Mouse (Mus musculus) thymus, postnatal 0 days (tissue): ENCODE data around the gene Eno3. TPM values are rescaled to one million over a fixed set of nuclear protein-coding genes. Genes with fewer than 3 reads are reported as not detected.

Experiments used
- DNase-seq: peaks from one replicate; pipeline ENCODE4 v3.0.0-alpha.2; 2015; ENCODE audit warnings: low spot score
- polyA plus RNA-seq: library from polyadenylated mRNA; unstranded; fragments of >200 nt; fragmentation: Nextera tagmentation; extraction: Ambion mirVana; gene quantifications from 2 replicates; pipeline ENCODE4 v1.2.1, GENCODE M21; 2015

Gene Eno3
- polyA plus RNA-seq, 1 experiment from 2014 or later = 14.7 TPM

DNA sequence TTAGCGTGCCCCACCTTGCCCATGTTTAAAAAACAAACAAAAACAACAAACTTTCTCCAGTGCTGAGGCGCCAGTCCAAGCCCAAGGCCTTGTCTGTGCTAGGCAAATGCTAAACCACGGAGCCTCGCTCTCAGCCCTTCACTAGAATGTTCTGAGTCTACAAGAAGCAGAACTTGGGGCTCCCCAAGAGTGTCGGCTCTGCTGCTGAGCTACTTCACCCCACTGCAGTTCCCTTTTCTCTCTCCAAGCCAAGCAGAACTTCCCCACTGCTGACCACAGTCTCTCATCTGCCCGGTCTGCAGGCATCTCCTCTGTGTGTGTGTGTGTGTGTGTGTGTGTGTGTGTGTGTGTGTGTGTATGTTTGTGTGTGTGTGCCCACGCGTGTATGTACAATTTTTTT, 22.9 kb downstream of the Eno3 start:
- DNase-seq = no peak

DNA sequence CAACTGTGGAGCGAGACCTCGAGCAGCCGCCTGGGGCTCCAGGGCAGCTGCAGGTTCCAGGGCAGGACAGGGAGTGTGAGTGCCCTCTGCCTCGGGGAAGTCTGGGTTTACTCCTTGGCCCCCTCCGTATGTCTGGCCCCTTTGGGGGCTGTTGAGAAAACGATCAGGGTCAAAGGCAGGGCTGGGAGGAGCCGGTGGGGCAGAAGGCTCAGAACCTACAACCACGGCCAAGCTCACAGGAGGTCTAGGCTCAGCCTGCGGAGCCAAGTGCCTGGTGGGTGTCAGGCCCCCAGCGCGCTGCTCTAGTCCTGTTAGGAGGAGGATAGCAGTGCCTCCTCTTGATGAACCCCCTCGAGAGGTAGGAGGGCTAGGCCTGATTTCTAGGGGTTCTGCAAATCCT, 24.2 kb downstream of the Eno3 start:
- no peak for DNase-seq

DNA sequence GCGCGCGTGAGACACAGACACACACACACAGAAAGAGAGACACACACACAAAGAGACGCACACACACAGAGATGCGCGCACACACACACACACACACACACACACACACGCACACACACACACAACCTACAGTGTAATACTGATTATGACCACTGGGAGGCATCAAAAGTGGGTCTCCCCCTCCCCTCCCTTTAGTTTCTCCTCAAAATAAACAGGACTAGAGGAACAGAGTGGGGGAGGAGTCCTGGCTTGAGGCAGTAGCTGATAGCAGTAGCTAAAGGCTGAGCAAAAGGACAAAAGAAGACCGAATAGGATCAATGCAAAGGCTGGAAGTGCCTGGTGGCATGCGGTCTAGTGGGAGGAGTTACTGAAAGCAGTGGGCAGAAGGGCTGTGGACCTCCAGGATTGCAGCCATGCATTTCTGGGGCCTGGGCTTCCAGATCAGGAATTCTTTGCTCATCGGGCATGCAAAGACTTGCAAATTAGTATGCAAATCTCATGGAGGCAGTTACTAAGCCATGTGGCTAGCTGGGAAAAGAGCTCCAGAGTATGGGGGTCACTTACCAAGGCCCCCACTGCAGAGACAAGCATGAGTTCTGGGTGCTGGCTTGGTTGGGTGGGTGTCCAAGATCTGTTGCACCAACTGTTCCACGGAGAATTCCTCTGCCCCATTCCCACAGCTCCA, 25.0 kb downstream of the Eno3 start:
- peak; percentile 66 for DNase-seq

DNA sequence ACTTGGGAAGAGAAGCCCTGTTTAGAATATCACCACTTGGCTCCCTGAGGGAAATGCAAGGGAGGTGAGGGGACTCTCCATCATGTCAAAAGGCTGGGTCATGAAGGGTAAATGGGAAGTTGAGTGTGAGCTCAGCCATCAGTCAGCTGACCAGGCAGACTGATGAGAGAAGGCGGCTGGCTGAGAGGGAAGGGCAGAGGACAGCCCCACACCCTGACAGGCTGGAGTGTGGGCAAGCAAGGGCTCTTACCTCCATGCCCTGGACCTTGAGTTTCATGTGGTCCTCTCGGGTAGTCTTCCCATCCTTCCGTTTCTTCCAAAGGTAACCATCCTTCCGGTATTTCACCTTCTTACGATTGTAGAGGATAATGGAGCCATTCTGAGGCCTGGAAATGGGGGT, 26.6 kb downstream of the Eno3 start:
- DNase-seq = no peak

DNA sequence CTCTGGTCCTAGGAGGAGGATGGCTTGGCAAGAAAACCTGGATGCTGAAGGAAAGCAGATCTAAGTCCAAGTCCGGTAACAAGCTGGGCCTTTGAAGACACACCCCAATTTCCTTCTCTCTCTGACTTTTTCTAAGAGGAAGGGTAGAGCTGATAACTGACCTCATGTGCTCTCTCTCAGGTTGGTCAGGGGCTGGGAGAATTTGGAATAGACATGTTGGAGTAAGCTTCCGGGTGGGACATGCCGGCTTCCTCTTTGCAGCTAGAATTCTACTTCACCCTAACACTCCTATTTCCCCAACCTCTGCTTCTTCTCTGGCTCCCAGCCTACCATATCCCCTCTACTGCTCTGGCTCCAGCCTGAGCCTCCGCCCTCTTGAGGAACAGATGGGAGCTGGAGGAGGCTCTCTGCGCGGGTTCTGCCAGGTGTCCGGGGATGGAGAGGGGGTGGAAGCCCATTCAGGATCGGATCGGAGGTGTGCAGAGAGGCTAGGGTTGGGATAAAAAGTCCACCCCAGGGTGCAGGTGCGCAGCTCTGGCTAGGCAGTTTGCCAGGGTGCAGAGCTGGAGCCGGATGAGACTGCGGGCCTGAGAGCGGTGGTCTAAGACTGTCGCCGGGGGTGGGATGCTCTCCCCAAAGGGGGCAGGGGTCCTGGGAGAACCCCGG, 30.0 kb downstream of the Eno3 start:
- no peak for DNase-seq

DNA sequence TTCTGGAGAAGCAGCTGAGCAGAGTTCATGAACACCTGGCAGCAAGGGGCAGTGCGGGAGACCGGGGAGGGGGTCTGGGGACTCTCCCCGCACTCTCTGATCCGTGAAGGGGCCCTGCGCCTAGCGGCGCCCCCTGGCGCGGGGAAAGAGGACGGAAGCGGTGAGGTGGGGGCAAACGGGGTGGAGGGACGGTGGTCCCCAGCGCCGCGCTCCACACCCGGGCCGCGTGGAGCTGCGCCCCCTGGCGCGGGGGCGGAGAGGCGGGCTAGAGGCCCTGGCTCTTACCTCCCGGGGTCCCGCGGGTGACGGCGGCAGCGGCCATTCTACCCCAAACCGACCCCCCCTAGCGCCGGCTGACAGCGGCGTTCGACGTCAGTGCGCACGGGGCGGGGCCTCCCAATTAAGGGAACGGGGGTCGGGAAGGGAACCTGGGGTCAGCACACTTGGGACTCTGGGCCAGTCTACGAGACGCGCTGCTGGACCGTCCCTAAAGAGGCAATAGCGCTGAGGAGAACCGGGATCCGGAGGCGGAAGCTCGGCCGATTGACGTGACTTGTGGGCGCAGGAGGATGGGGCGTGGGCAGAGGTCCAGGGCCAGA, 30.7 kb downstream of the Eno3 start, which contains the start of gene Camta2:
TSS of gene Camta2 (minus strand) at position 505 of the 599 bp plus-strand sequence.
- DNase-seq = peak; percentile 86

DNA sequence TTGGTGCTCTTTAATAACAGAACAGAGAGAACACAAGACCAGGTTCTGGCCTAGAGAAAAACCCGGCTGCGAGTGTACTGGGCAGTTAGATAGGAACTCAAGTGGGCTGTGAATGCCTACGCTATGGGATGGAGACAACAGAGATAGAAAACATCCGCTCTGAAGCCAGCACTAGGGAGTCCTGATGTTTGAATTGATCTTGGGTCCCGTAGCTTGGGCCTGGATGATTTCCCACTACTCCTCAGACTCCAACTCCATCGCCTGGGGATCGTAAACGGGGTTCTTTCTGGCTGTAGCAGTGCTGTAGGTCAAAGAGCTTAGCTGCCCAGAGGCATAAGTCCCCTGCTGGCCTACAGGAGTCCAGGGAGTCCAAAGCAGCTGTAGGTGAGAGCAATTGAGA, 31.4 kb downstream of the Eno3 start:
- no peak for DNase-seq

DNA sequence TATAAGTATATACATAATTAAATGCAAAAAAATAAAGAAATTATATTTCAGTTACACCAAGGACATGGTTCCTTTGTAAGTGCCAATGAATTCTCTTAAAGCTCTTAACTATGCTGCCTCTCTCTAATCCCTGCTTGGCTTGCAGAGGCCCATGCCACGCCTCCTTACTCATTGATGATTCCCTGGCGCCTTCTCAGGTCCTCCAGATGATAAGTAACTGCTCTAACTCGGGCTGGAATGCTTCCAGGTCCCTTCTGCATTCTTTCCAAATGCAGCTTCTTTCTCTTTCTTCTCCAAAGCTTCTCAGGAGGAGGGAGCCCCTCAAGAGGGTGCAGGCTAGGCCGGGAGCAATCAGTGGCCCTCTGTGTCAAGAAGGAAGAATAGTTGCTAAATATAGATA, 32.6 kb downstream of the Eno3 start:
- no peak for DNase-seq

DNA sequence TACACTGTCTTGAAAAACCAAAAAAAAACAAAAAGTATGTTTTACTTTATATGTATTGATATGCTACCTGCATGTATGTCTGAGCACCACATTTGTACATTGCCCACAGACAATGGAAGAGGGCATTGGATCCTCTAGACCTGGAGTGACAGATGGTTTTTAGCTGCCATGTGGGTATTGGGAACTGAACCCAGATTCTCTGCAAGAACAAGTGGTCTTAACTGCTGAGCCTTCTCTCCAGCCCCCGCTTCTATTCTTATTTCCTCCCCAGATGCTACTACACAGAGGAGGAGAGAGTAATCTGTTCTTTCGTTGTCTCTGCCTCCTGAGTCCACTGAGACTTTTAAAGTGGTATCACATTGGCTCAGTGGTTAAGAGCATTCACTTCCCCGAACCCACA, 36.5 kb downstream of the Eno3 start:
- DNase-seq = no peak

DNA sequence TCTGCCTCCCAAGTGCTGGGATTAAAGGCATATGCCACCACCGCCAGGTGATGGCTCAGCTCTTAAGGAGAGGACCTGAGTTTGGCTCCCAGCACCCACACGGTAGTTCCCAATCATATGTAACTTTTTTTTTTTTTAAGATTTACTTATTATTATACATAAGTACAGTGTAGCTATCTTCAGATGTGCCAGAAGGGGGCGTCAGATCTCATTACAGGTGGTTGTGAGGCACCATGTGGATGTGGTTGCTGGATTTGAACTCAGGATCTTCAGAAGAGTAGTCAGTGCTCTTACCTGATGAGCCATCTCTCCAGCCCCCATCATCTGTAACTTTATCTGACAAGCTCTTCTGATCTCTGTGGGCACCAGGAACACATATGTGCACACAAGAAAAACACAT, 40.4 kb downstream of the Eno3 start:
- no peak for DNase-seq

DNA sequence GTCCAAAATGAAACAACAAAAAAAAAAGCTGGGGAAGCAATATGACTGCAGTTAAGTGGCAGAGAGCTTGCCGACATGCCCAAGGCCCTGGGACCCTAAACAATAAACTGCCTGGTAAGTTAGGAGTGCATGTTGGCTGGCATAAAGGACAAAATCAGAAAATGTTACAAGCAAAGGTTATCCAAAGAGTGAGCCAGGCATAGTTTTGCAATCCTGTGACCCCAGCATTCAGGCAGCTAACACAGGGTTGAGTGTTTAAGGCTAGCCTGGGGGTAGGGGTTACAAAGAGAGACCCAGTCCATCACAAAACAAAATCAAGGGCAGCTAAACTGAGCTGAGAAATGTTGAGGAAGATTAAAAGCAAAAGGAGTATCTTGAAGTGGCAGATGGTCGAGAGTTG, 42.0 kb downstream of the Eno3 start:
- DNase-seq = no peak

DNA sequence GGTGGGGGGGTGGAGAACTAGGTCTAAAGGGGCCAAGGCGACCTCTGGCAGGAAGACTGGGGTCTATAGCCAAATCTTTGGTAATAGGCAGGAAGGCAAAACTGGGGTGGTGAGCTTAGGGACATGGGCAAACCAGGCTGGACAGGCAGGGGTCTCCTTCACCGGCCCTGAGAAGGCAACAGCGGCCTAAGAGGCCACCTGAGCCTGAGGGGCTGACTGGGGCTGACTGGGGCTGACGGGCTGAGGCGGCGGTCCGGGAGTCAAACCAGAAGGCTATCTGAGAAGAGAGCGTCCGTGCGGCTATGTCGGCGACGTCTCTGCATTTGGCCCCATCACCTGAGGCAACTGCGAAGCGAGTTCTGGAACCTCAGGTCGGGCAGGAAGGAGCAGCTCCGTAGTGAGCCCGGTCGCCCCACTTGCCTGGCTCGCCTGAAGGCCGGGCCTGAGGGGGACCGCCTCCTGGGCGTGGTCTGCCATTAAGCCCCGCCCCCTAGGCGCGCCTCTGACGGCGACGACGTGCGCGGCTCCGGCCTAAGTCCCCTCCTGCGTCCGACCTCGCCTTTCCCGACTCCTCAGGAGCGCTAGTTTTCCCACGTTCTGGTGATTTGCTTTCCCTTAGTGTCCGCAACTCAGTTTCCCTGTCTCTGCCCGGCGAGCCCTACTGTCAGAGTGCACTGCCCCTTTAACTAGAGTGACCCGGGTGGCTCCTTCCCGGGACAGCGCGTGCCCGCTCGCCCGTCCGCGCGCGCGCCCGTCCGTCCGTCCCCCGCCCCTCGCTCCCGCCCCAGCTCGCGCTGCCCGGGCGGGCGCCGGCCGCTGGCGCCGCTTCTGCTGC, 42.9 kb downstream of the Eno3 start, which contains the start of the genes Inca1 and Kif1c:
TSS of gene Inca1 (minus strand) at position 434 of the 835 bp plus-strand sequence.
TSS of gene Kif1c (plus strand) at position 827 of the 835 bp plus-strand sequence.
- peak; percentile 94 for DNase-seq

DNA sequence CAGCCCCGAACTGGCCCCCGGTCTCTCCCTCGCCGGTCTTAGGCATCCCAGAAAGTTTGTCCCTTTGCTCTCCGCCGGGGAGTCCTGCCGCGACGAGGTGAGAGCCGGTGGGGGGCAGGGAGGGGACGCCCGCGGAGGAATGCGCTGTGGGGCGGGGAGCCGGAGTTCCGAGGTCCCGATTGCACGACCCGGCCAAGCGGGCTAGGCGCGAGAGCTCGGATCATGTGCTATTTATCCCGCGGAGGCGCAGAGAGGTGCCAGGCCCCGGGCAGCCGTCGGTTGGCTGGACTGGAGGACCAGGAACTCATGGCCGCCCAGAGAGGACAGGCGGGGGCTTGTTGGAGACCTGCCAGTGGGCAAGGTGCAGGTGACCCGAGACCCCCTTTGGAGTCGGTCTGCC, 43.6 kb downstream of the Eno3 start:
- DNase-seq = peak; percentile 49

DNA sequence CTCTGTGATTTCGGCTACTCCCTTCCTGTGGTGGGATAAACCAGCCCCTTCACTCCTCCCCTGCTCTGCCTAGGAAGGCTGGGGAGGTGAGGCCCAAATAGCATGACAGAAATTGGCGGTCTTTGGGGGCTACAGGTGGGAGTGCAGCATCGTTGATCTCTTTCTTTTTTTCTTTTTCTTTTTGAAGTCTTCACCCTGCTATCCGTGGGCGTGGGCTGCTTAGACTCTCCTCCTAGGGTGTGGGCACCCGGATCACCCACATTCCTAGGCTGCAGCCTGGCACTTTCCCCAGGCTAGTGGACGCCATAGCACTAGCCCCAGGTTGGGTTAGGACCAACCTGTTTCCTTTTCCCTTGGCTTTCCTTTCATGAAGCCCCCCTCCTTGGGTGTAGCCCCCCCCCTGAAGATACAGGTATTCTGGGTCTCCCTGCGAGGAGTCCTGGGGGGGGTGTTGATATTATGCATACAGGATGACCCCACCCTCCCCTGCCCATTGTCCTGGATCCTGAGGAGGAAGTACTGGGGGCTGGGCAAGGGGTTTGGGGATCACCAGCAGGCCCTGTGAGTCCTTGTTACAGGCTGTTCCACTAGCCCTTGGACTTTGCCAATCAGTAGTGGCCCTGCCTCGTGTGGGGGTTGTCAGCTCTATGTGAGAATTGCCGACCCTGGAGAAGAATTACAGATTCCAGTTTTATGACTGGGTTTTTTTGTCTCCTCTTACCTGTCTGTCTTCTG, 44.4 kb downstream of the Eno3 start:
- no peak for DNase-seq

DNA sequence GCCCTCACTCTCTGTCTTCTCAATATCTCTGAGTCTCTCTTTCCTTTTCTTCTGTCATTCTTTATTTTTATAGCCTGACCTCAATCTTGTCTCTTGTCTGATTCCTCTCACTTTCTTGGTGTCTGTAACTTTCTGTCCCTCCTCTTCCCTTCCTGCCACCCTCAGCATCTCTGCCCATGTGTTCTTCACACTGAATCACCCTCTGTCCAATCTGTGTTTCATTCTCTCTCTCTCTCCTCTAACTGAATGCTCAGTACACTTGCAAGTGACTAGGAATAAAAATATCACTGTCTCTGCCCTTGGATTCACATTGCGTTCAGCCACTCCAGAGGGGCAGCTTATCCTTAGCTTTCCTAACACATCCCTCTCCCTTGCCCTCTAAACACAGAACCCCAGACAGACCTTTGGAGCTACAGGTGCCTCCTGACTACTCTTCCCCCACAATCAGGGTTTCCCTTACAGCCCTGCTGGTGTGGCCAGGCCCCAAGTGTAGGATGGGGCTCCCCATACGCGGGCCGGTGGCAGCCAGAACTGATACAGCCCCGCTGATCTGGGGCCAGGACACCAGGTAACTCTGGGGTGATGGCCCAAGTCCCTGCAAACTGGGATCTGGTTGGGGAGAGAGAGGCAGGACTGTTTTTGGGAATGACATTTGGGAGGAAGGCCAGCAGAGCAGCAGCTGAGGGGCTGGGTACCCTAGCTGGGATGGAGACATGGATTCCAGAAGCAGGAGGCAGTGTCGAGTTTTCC, 45.2 kb downstream of the Eno3 start:
- DNase-seq = no peak

DNA sequence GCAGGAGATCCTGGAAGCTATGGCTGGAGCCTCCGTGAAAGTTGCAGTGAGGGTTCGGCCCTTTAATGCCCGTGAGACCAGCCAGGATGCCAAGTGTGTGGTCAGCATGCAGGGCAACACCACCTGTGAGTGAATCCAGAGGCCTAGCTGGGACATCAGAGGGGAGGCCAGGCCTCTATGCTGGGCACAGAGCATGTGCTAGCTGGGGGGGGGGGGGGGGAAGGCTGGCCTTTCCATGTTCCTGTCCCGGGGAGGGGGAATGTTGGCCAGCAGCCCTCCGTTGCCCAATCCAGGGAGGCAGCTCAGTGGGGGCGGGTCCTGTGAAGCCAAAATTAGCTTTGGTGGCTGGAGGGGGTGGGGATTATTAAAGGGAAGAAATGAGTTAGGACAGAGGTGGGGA, 45.8 kb downstream of the Eno3 start:
- DNase-seq = no peak

DNA sequence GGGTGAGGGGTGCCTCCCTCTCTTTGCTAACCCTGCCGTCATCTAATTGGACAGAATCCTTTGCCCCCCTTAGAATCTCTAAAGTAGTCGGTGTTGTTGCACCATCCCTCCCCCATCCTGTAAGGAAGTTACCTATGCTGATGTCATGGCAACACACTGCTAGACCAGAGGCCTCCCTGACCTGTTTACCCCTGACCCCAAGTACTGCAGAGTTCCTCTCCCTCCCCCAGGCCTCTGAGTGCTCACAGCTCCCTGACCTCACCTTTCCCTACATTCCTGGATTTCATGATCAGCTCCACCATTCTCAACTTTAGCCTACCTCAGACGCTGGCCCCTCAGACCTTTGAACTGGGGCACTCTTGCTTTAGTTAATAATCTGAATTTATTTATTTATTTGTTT, 49.1 kb downstream of the Eno3 start:
- DNase-seq = no peak

DNA sequence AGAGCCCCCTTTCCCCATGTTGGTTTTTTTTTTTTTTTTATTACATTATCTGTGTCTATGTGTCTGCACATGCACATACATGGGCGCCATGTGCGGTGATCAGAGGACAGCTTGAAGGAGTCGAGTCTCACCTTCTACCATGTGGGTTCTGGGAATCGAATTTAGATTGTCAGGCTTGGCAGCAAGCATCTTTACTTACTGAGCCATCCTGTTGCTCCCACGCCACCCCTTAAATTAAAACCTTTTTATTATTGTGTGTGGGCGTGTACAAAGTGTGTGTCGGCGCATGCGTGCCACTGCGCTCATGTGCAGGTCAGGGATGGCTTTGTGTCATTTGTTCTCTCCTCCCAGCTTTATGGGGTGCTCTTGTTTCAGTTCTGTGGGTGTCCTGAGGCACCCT, 54.0 kb downstream of the Eno3 start:
- DNase-seq = no peak
